In the genomic region with DNA sequence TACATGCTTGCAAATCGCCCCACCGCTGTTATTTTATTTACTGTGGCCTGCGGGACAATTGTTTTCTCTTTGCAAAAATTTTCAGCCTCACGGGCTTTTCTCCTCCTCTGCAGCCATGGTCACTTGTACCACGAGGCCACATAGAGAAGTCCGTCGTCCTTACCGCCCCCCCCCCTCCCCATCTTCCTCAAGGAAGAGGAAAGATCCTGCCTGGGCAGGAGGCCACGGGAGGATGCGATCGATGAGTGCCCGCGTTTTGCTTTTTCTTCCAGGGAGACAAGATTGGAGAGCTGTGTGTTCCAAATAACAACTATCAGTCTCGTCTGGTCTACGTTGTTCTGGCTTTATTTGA, we compare ENCODE assay signal across 8 mouse cellular contexts. TPM values are rescaled to one million over a fixed set of nuclear protein-coding genes. Genes with fewer than 3 reads are reported as not detected.
DNase-seq lines count a peak whose midpoint lies in the region; ATAC-seq lines count a peak whose summit lies in the region.

No protein-coding gene starts in this region.

- no peak for ATAC-seq in kidney, embryonic 16.5 days (ENCODE audit: low FRiP score, low TSS enrichment)
- no peak for ATAC-seq in embryonic facial prominence, embryonic 15.5 days (ENCODE audit: insufficient number of reproducible peaks, low FRiP score, low TSS enrichment, low read depth)
- peak; percentile 49; the same call in 1 of the 2 replicates for ATAC-seq in hindbrain, embryonic 15.5 days (ENCODE audit: low FRiP score, low read depth)
- ATAC-seq in midbrain, embryonic 15.5 days (replicated peaks), result peak; percentile 63
- no peak for ATAC-seq in megakaryocyte progenitor cell, adult 5-6 weeks (replicated peaks; ENCODE audit: poor library complexity)

- WGBS in kidney, embryonic 16.5 days, result 31% methylated on average over 12 of the region's 15 CpGs
- 14% methylated on average over 15 of the region's 15 CpGs for WGBS in embryonic facial prominence, embryonic 15.5 days
- 6% methylated on average over 15 of the region's 15 CpGs for WGBS in hindbrain, embryonic 15.5 days
- 8% methylated on average over 11 of the region's 15 CpGs for WGBS in midbrain, embryonic 15.5 days

- peaks cover 5% of the 10 kb centered on the region; the same call in 1 of the 2 replicates for H3K4me1 ChIP-seq in kidney, embryonic 16.5 days (ENCODE audit: insufficient read depth, low read length)
- peaks cover 6% of the 10 kb centered on the region; the same call in 1 of the 2 replicates for H3K4me1 ChIP-seq in embryonic facial prominence, embryonic 15.5 days
- peaks cover 12% of the 10 kb centered on the region for H3K4me1 ChIP-seq in hindbrain, embryonic 15.5 days (replicated peaks)
- peaks cover 12% of the 10 kb centered on the region for H3K4me1 ChIP-seq in midbrain, embryonic 15.5 days

- no peaks in the 10 kb centered on the region for H3K9me3 ChIP-seq in kidney, embryonic 16.5 days (ENCODE audit: low read length)
- no peaks in the 10 kb centered on the region for H3K9me3 ChIP-seq in embryonic facial prominence, embryonic 15.5 days (replicated peaks)
- H3K9me3 ChIP-seq in hindbrain, embryonic 15.5 days, result no peaks in the 10 kb centered on the region
- H3K9me3 ChIP-seq in midbrain, embryonic 15.5 days, result no peaks in the 10 kb centered on the region

- H3K9ac ChIP-seq in kidney, embryonic 16.5 days (replicated peaks; ENCODE audit: low read length), result peak overlapping the region; percentile 62
- no peak overlapping the region for H3K9ac ChIP-seq in embryonic facial prominence, embryonic 15.5 days
- peak overlapping the region; percentile 44; the same call in 1 of the 2 replicates for H3K9ac ChIP-seq in hindbrain, embryonic 15.5 days
- peak overlapping the region; percentile 20 for H3K9ac ChIP-seq in midbrain, embryonic 15.5 days

- DNase-seq in kidney, adult 11 months, result no peak
- DNase-seq in gastrocnemius, postnatal 10 days, result no peak
- DNase-seq in ovary, adult 18-20 months (ENCODE audit: low spot score), result no peak

- no peaks in the 10 kb centered on the region for H3K36me3 ChIP-seq in kidney, embryonic 16.5 days (ENCODE audit: insufficient read depth, low read length)
- no peaks in the 10 kb centered on the region for H3K36me3 ChIP-seq in embryonic facial prominence, embryonic 15.5 days
- no peaks in the 10 kb centered on the region for H3K36me3 ChIP-seq in hindbrain, embryonic 15.5 days
- H3K36me3 ChIP-seq in midbrain, embryonic 15.5 days (replicated peaks), result no peaks in the 10 kb centered on the region

- peak overlapping the region; percentile 67 for H3K4me2 ChIP-seq in kidney, embryonic 16.5 days (replicated peaks; ENCODE audit: low read depth, low read length)
- peak overlapping the region; percentile 65 for H3K4me2 ChIP-seq in embryonic facial prominence, embryonic 15.5 days (replicated peaks)
- peak overlapping the region; percentile 71 for H3K4me2 ChIP-seq in hindbrain, embryonic 15.5 days
- peak overlapping the region; percentile 66 for H3K4me2 ChIP-seq in midbrain, embryonic 15.5 days

- H3K27ac ChIP-seq in kidney, embryonic 16.5 days (ENCODE audit: low read length), result no peak overlapping the region
- H3K27ac ChIP-seq in embryonic facial prominence, embryonic 15.5 days (replicated peaks), result no peak overlapping the region
- H3K27ac ChIP-seq in hindbrain, embryonic 15.5 days (replicated peaks), result peak overlapping the region; percentile 34; the same call in 1 of the 2 replicates
- H3K27ac ChIP-seq in midbrain, embryonic 15.5 days, result peak overlapping the region; percentile 45

- 0 out of 2 replicates have a peak, but pooled peaks cover 6% of the 10 kb centered on the region for H3K27me3 ChIP-seq in kidney, embryonic 16.5 days (ENCODE audit: insufficient read depth, low read length)
- no peaks in the 10 kb centered on the region for H3K27me3 ChIP-seq in embryonic facial prominence, embryonic 15.5 days
- H3K27me3 ChIP-seq in hindbrain, embryonic 15.5 days, result no peaks in the 10 kb centered on the region
- H3K27me3 ChIP-seq in midbrain, embryonic 15.5 days (replicated peaks), result no peaks in the 10 kb centered on the region

- H3K4me3 ChIP-seq in kidney, embryonic 16.5 days (ENCODE audit: low read length), result peak overlapping the region; percentile 37
- H3K4me3 ChIP-seq in embryonic facial prominence, embryonic 15.5 days (replicated peaks), result peak overlapping the region; percentile 37
- H3K4me3 ChIP-seq in hindbrain, embryonic 15.5 days, result peak overlapping the region; percentile 35
- peak overlapping the region; percentile 31 for H3K4me3 ChIP-seq in midbrain, embryonic 15.5 days

RNA-seq across cellular contexts. Expression of a gene that starts 42.2 kb away (rescaled TPM):
- polyA plus RNA-seq in kidney, embryonic 16.5 days (2015; fragmentation: Nextera tagmentation; extraction: Ambion mirVana), result not detected in 2 replicates
- polyA plus RNA-seq in embryonic facial prominence, embryonic 15.5 days (2015; fragmentation: Nextera tagmentation; extraction: Ambion mirVana), result 6.5 and 7.4 TPM in 2 replicates
- polyA plus RNA-seq in hindbrain, embryonic 15.5 days (2015; fragmentation: Nextera tagmentation; extraction: Ambion mirVana), result 18.3 and 19.2 TPM in 2 replicates
- 20.7 and 23.2 TPM in 2 replicates for polyA plus RNA-seq in midbrain, embryonic 15.5 days (2015; fragmentation: Nextera tagmentation; extraction: Ambion mirVana)
- total RNA-seq in gastrocnemius, postnatal 10 days (2021), result under 1 TPM; 0.38 to 0.77 TPM
- total RNA-seq in megakaryocyte progenitor cell, adult 5-6 weeks (2015), result not detected in 2 replicates
- not detected in 2 replicates for total RNA-seq in megakaryocyte progenitor cell, adult 5-6 weeks (2017)

Comparison
In these comparisons a context has a peak if more than half of its experiments do, and no peak if none do; other contexts are left out.
1. ATAC-seq: peak in hindbrain, embryonic 15.5 days (single experiment) and midbrain, embryonic 15.5 days (single experiment); none in kidney, embryonic 16.5 days (single experiment), embryonic facial prominence, embryonic 15.5 days (single experiment) and megakaryocyte progenitor cell, adult 5-6 weeks (single experiment).
2. H3K27ac ChIP-seq: peak in hindbrain, embryonic 15.5 days (single experiment) and midbrain, embryonic 15.5 days (single experiment); none in kidney, embryonic 16.5 days (single experiment) and embryonic facial prominence, embryonic 15.5 days (single experiment).
3. Peak in every context shown above with its lines, with median percentiles within 50 percentile points of each other: H3K4me2 ChIP-seq and H3K4me3 ChIP-seq.